Mouse (Mus musculus): Measurements from ENCODE around the gene Opa3. TPM values are rescaled to one million over a fixed set of nuclear protein-coding genes. Genes with fewer than 3 reads are reported as not detected.
A peak's percentile ranks its signal among the peaks of the same experiment; 100 is the strongest.

The Opa3 gene
- polyA plus RNA-seq, 1 experiment from 2014 or later = 39.5 TPM

GRCm38 (mm10) chr7:19303046-19303305 is 74.8 kb downstream of the Opa3 start:
- H3K4me1 ChIP-seq (ENCODE audit: control insufficient read depth, insufficient read depth, low read length) = peaks cover 6% of the 10 kb centered on the region
- peaks cover 45% of the 10 kb centered on the region for H3K27me3 ChIP-seq (ENCODE audit: control insufficient read depth, insufficient read depth, low read length)
- ATAC-seq (replicated peaks; ENCODE audit: insufficient number of reproducible peaks, low FRiP score, low TSS enrichment, low read depth) (no peak), DNase-seq (ENCODE audit: low spot score) (no peak)
- H3K4me3 ChIP-seq (ENCODE audit: low read depth, low read length) = no peak overlapping the region
- H3K4me2 ChIP-seq (ENCODE audit: low read depth, low read length) = no peak overlapping the region
- no peak overlapping the region for H3K27ac ChIP-seq (replicated peaks; ENCODE audit: low read depth, low read length)
- H3K9me3 ChIP-seq (replicated peaks; ENCODE audit: control insufficient read depth, low read length) = no peaks in the 10 kb centered on the region
- H3K9ac ChIP-seq (replicated peaks; ENCODE audit: low read length) = no peak overlapping the region
- no peaks in the 10 kb centered on the region for H3K36me3 ChIP-seq (replicated peaks; ENCODE audit: control insufficient read depth, insufficient read depth, low read depth, low read length)
- 68% methylated on average over 12 of the region's 12 CpGs for WGBS

- Histone ChIP-seq H3K4me2 (ENCODE audit: low read depth, low read length) (peak overlapping the region; percentile 14), H3K4me1 (ENCODE audit: control insufficient read depth, insufficient read depth, low read length) (peaks cover 6% of the 10 kb centered on the region), H3K4me3 (ENCODE audit: low read depth, low read length) (peak overlapping the region; percentile 14; the same call in 1 of the 2 replicates), H3K27ac (replicated peaks; ENCODE audit: low read depth, low read length) (no peak overlapping the region), H3K36me3 (replicated peaks; ENCODE audit: control insufficient read depth, insufficient read depth, low read depth, low read length) (no peaks in the 10 kb centered on the region), H3K9ac (replicated peaks; ENCODE audit: low read length) (no peak overlapping the region), H3K27me3 (ENCODE audit: control insufficient read depth, insufficient read depth, low read length) (peaks cover 45% of the 10 kb centered on the region), H3K9me3 (replicated peaks; ENCODE audit: control insufficient read depth, low read length) (no peaks in the 10 kb centered on the region)
- DNase-seq (ENCODE audit: low spot score) = peak; percentile 86
- ATAC-seq (replicated peaks; ENCODE audit: insufficient number of reproducible peaks, low FRiP score, low TSS enrichment, low read depth) = no peak
- WGBS = under 1% methylated on average over 16 of the region's 16 CpGs
Observed at GRCm38 (mm10) chr7:19303770-19304169, 75.6 kb downstream of the Opa3 start.

GRCm38 (mm10) chr7:19304501-19305412 is 76.6 kb downstream of the Opa3 start:
- H3K27ac ChIP-seq (replicated peaks; ENCODE audit: low read depth, low read length) = no peak overlapping the region
- H3K4me2 ChIP-seq (ENCODE audit: low read depth, low read length) = peak overlapping the region; percentile 30
- peak overlapping the region; percentile 23; the same call in 1 of the 2 replicates for H3K4me3 ChIP-seq (ENCODE audit: low read depth, low read length)
- H3K9me3 ChIP-seq (replicated peaks; ENCODE audit: control insufficient read depth, low read length) = no peaks in the 10 kb centered on the region
- ATAC-seq (replicated peaks; ENCODE audit: insufficient number of reproducible peaks, low FRiP score, low TSS enrichment, low read depth) = no peak
- no peaks in the 10 kb centered on the region for H3K36me3 ChIP-seq (replicated peaks; ENCODE audit: control insufficient read depth, insufficient read depth, low read depth, low read length)
- 1% methylated on average over 47 of the region's 48 CpGs for WGBS
- peaks cover 45% of the 10 kb centered on the region for H3K27me3 ChIP-seq (ENCODE audit: control insufficient read depth, insufficient read depth, low read length)
- H3K9ac ChIP-seq (replicated peaks; ENCODE audit: low read length) = no peak overlapping the region
- peaks cover 6% of the 10 kb centered on the region for H3K4me1 ChIP-seq (ENCODE audit: control insufficient read depth, insufficient read depth, low read length)
- DNase-seq (ENCODE audit: low spot score) = no peak

DNA sequence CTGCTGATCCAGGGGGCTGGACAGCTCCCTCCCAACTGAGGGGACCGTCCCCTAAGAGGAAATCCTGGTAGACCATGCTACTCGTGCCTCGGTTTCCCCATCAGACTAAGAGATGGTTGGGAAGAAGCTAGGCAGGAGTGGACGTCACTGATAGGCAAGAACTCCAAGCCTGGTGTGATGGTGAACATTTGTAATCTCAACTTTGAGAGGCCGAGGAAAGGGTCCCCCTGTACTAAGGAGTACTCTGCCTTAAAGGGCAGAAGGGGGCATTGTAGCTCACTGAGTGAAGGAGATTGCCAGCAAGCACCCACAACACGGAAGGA is 77.2 kb downstream of the Opa3 start:
- peaks cover 45% of the 10 kb centered on the region for H3K27me3 ChIP-seq (ENCODE audit: control insufficient read depth, insufficient read depth, low read length)
- no peaks in the 10 kb centered on the region for H3K9me3 ChIP-seq (replicated peaks; ENCODE audit: control insufficient read depth, low read length)
- no peak overlapping the region for H3K27ac ChIP-seq (replicated peaks; ENCODE audit: low read depth, low read length)
- ATAC-seq (replicated peaks; ENCODE audit: insufficient number of reproducible peaks, low FRiP score, low TSS enrichment, low read depth) (no peak), DNase-seq (ENCODE audit: low spot score) (no peak)
- no peaks in the 10 kb centered on the region for H3K36me3 ChIP-seq (replicated peaks; ENCODE audit: control insufficient read depth, insufficient read depth, low read depth, low read length)
- H3K4me1 ChIP-seq (ENCODE audit: control insufficient read depth, insufficient read depth, low read length) = peaks cover 6% of the 10 kb centered on the region
- H3K4me3 ChIP-seq (ENCODE audit: low read depth, low read length) = no peak overlapping the region
- no peak overlapping the region; the same call in none of the 2 replicates for H3K4me2 ChIP-seq (ENCODE audit: low read depth, low read length)
- WGBS = 7% methylated on average over 6 of the region's 6 CpGs
- no peak overlapping the region for H3K9ac ChIP-seq (replicated peaks; ENCODE audit: low read length)

MicroRNA genes within 50 kb of the gene (microRNA counts, 519-probe panel; counts per million panel counts)
- not detected for microRNA mmu-miR-330

Small RNA genes lying within 50 kb of the gene (microRNA-seq; reads per million reads assigned to microRNA genes)
- gene Mir330 (ENCODE audit: borderline number of aligned reads) = 304 reads per million, percentile 58 among the genes with 10 or more reads in this experiment

Other genes with a start within 250 kb of the Opa3 start
- gene Nanos2, start 240.9 kb upstream of the Opa3 start, polyA plus RNA-seq (2014; fragmentation: Nextera tagmentation; extraction: Ambion mirVana) = not detected in 2 replicates
- gene Mypop, start 237.1 kb upstream of the Opa3 start, polyA plus RNA-seq (2014; fragmentation: Nextera tagmentation; extraction: Ambion mirVana) = 4.3 and 5.3 TPM in 2 replicates
- gene Irf2bp1, start 224.3 kb upstream of the Opa3 start, polyA plus RNA-seq (2014; fragmentation: Nextera tagmentation; extraction: Ambion mirVana) = 27.9 and 28.3 TPM in 2 replicates
- gene Foxa3, start 204.8 kb upstream of the Opa3 start, polyA plus RNA-seq (2014; fragmentation: Nextera tagmentation; extraction: Ambion mirVana) = not detected in 2 replicates
- 34.8 and 36.3 TPM in 2 replicates for gene Sympk, start 204.0 kb upstream of the Opa3 start, polyA plus RNA-seq (2014; fragmentation: Nextera tagmentation; extraction: Ambion mirVana)
- not detected in 2 replicates for gene Rsph6a, start 173.6 kb upstream of the Opa3 start, polyA plus RNA-seq (2014; fragmentation: Nextera tagmentation; extraction: Ambion mirVana)
- gene Dmwd, start 152.1 kb upstream of the Opa3 start, polyA plus RNA-seq (2014; fragmentation: Nextera tagmentation; extraction: Ambion mirVana) = 17.2 and 17.7 TPM in 2 replicates
- 5.1 and 6.5 TPM in 2 replicates for gene Dmpk, start 144.5 kb upstream of the Opa3 start, polyA plus RNA-seq (2014; fragmentation: Nextera tagmentation; extraction: Ambion mirVana)
- 10.0 and 10.5 TPM in 2 replicates for gene Six5, start 133.7 kb upstream of the Opa3 start, polyA plus RNA-seq (2014; fragmentation: Nextera tagmentation; extraction: Ambion mirVana)
- gene Gm4969, start 110.0 kb upstream of the Opa3 start, polyA plus RNA-seq (2014; fragmentation: Nextera tagmentation; extraction: Ambion mirVana) = 2.4 TPM in 2 replicates
- gene Fbxo46, start 108.5 kb upstream of the Opa3 start, polyA plus RNA-seq (2014; fragmentation: Nextera tagmentation; extraction: Ambion mirVana) = 7.4 and 7.7 TPM in 2 replicates
- 9.4 and 9.7 TPM in 2 replicates for gene Qpctl, start 79.0 kb upstream of the Opa3 start, polyA plus RNA-seq (2014; fragmentation: Nextera tagmentation; extraction: Ambion mirVana)
- 157 and 171 TPM in 2 replicates for gene Snrpd2, start 78.6 kb upstream of the Opa3 start, polyA plus RNA-seq (2014; fragmentation: Nextera tagmentation; extraction: Ambion mirVana)
- gene Gipr, start 62.2 kb upstream of the Opa3 start, polyA plus RNA-seq (2014; fragmentation: Nextera tagmentation; extraction: Ambion mirVana) = 0.15 and 0.77 TPM in 2 replicates
- 2.1 and 2.3 TPM in 2 replicates for gene Eml2, start 51.9 kb upstream of the Opa3 start, polyA plus RNA-seq (2014; fragmentation: Nextera tagmentation; extraction: Ambion mirVana)
- gene Gpr4, start 15.8 kb upstream of the Opa3 start, polyA plus RNA-seq (2014; fragmentation: Nextera tagmentation; extraction: Ambion mirVana) = 1.4 and 1.8 TPM in 2 replicates
- 53.2 and 54.9 TPM in 2 replicates for gene Vasp, start 43.5 kb downstream of the Opa3 start, polyA plus RNA-seq (2014; fragmentation: Nextera tagmentation; extraction: Ambion mirVana)
- not detected in 2 replicates for gene Ppm1n, start 51.7 kb downstream of the Opa3 start, polyA plus RNA-seq (2014; fragmentation: Nextera tagmentation; extraction: Ambion mirVana)
- gene Rtn2, start 54.3 kb downstream of the Opa3 start, polyA plus RNA-seq (2014; fragmentation: Nextera tagmentation; extraction: Ambion mirVana) = 15.8 and 17.5 TPM in 2 replicates
- not detected in 2 replicates for gene Fosb, start 81.7 kb downstream of the Opa3 start, polyA plus RNA-seq (2014; fragmentation: Nextera tagmentation; extraction: Ambion mirVana)
- 87.1 and 94.5 TPM in 2 replicates for gene Ercc1, start 116.4 kb downstream of the Opa3 start, polyA plus RNA-seq (2014; fragmentation: Nextera tagmentation; extraction: Ambion mirVana)
- gene Cd3eap, start 131.1 kb downstream of the Opa3 start, polyA plus RNA-seq (2014; fragmentation: Nextera tagmentation; extraction: Ambion mirVana) = 20.1 and 21.5 TPM in 2 replicates
- 4.7 and 5.2 TPM in 2 replicates for gene Ppp1r13l, start 131.4 kb downstream of the Opa3 start, polyA plus RNA-seq (2014; fragmentation: Nextera tagmentation; extraction: Ambion mirVana)
- gene Ercc2, start 153.7 kb downstream of the Opa3 start, polyA plus RNA-seq (2014; fragmentation: Nextera tagmentation; extraction: Ambion mirVana) = 7.1 and 8.2 TPM in 2 replicates
- 3.9 and 5.6 TPM in 2 replicates for gene Klc3, start 175.8 kb downstream of the Opa3 start, polyA plus RNA-seq (2014; fragmentation: Nextera tagmentation; extraction: Ambion mirVana)
- 0.17 TPM in 1 of 2 replicates, not detected in the other for gene Ckm, start 176.4 kb downstream of the Opa3 start, polyA plus RNA-seq (2014; fragmentation: Nextera tagmentation; extraction: Ambion mirVana)
- gene Mark4, start 230.5 kb downstream of the Opa3 start, polyA plus RNA-seq (2014; fragmentation: Nextera tagmentation; extraction: Ambion mirVana) = 7.9 and 8.6 TPM in 2 replicates
- 1.2 and 1.7 TPM in 2 replicates for gene Exoc3l2, start 235.0 kb downstream of the Opa3 start, polyA plus RNA-seq (2014; fragmentation: Nextera tagmentation; extraction: Ambion mirVana)